Mouse (Mus musculus) embryonic facial prominence, embryonic 13.5 days (tissue): ENCODE data around the gene Ttn. TPM values are rescaled to one million over a fixed set of nuclear protein-coding genes. Genes with fewer than 3 reads are reported as not detected.

Source experiments
- ATAC-seq: fragments of 200-750 bp; cut with Nextera tagmentation; 2 replicates; pipeline ENCODE4 v1.8.0; 2017; ENCODE audit warnings: low read depth; ENCODE audit not compliant: insufficient number of reproducible peaks, insufficient read depth, low FRiP score, low TSS enrichment
- H3K27ac ChIP-seq: fragments of 300-500 bp; sonication (generic); 2 replicates; pipeline ENCODE4 v1.5.1; 2015; ENCODE audit warnings: moderate library complexity, mild to moderate bottlenecking, inconsistent platforms
- H3K27me3 ChIP-seq: fragments of 300-500 bp; sonication (generic); 2 replicates; pipeline ENCODE4 v1.6.1; 2015; ENCODE audit warnings: mild to moderate bottlenecking, inconsistent platforms
- H3K36me3 ChIP-seq: fragments of 300-500 bp; sonication (generic); 2 replicates; pipeline ENCODE4 v1.6.1; 2015; ENCODE audit warnings: mild to moderate bottlenecking, inconsistent platforms
- H3K4me1 ChIP-seq: fragments of 300-500 bp; sonication (generic); 2 replicates; pipeline ENCODE4 v1.6.1; 2015; ENCODE audit warnings: inconsistent platforms
- H3K4me2 ChIP-seq: fragments of 300-500 bp; sonication (generic); 2 replicates; pipeline ENCODE4 v1.6.1; 2015; ENCODE audit warnings: moderate library complexity, mild to moderate bottlenecking, inconsistent platforms
- H3K4me3 ChIP-seq: fragments of 300-500 bp; sonication (generic); 2 replicates; pipeline ENCODE4 v1.5.1; 2015; ENCODE audit warnings: mild to moderate bottlenecking, inconsistent platforms
- H3K9ac ChIP-seq: fragments of 300-500 bp; sonication (generic); 2 replicates; pipeline ENCODE4 v1.6.1; 2015; ENCODE audit warnings: mild to moderate bottlenecking, inconsistent platforms
- H3K9me3 ChIP-seq: fragments of 300-500 bp; sonication (generic); 2 replicates; pipeline ENCODE4 v1.6.1; 2016; ENCODE audit warnings: inconsistent platforms
- WGBS: fragments of 180-500 bp; shearing (Covaris S2); methylation state at CpG from one replicate; pipeline ENCODE4 v1.1.7; 2015; ENCODE audit warnings: mixed read lengths; 5-methylcytosine and 5-hydroxymethylcytosine counted together
- polyA plus RNA-seq: library from polyadenylated mRNA; unstranded; fragments of >200 nt; fragmentation: Nextera tagmentation; extraction: Ambion mirVana; gene quantifications from 2 replicates; pipeline ENCODE4 v1.2.1, GENCODE M21; 2015

The Ttn gene
- polyA plus RNA-seq, 1 experiment from 2014 or later = 14.6 TPM

DNA sequence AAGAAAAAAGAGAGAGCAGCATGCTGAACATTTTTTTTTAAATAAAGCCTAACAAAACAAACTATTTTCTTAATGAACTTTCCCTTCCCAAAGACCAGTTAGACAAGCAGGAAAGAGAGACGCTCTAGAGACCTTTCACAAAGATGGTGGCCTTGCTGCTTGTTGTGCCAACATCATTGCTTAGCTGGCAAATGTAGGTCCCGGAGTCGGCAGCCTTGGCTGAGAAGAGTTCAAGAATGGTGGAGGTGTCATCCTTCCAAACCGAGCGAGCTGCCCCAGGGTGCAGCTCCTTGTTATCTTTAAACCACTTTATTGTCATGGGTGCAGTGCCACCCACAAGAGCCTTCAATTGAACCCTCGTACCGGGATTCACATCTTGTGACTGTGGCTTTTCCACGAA is 85.4 kb downstream of the Ttn start:
- Histone ChIP-seq H3K4me2 (no peak overlapping the region), H3K27ac (no peak overlapping the region), H3K9me3 (no peaks in the 10 kb centered on the region), H3K9ac (no peak overlapping the region), H3K36me3 (no peaks in the 10 kb centered on the region), H3K4me3 (no peak overlapping the region), H3K4me1 (no peaks in the 10 kb centered on the region), H3K27me3 (no peaks in the 10 kb centered on the region)
- no peak for ATAC-seq
- 86% methylated on average over 8 of the region's 8 CpGs for WGBS

DNA sequence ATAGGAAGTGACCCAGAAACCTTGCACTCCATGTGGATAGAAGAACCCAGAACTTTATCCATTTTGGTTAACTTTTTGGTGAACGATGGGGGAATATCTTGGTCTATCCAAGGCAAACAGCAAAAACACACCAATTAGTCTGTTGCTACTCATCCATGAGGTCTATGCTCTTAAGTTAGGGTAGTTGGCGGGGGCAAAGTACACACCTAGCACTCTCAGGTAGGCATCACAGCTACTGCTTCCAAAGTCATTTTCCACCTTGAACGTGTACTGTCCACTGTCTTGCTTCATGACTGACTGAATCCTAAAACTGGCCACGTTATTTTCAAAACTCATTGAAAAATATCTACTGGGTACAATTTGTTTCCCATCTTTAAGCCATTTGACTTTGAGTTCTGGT is 87.0 kb downstream of the Ttn start:
- WGBS = 90% methylated on average over 4 of the region's 4 CpGs

GRCm38 (mm10) chr2:76888721-76889120 is 93.6 kb downstream of the Ttn start:
- ATAC-seq = no peak
- WGBS = 83% methylated on average over 7 of the region's 7 CpGs

More for the DNA sequence above, 87.0 kb downstream of the Ttn start:
- Histone ChIP-seq H3K36me3 (no peaks in the 10 kb centered on the region), H3K4me3 (no peak overlapping the region), H3K4me1 (no peaks in the 10 kb centered on the region), H3K9me3 (no peaks in the 10 kb centered on the region), H3K4me2 (no peak overlapping the region), H3K9ac (no peak overlapping the region), H3K27ac (no peak overlapping the region), H3K27me3 (no peaks in the 10 kb centered on the region)
- no peak for ATAC-seq

GRCm38 (mm10) chr2:76885855-76886254 is 96.5 kb downstream of the Ttn start:
- Histone ChIP-seq H3K4me2 (no peak overlapping the region), H3K27ac (no peak overlapping the region), H3K9ac (no peak overlapping the region), H3K4me3 (no peak overlapping the region), H3K36me3 (no peaks in the 10 kb centered on the region), H3K27me3 (no peaks in the 10 kb centered on the region), H3K9me3 (no peaks in the 10 kb centered on the region), H3K4me1 (no peaks in the 10 kb centered on the region)
- no peak for ATAC-seq
- WGBS = 77% methylated on average over 13 of the region's 13 CpGs

More at GRCm38 (mm10) chr2:76888721-76889120, 93.6 kb downstream of the Ttn start:
- no peaks in the 10 kb centered on the region for H3K4me1 ChIP-seq
- H3K27ac ChIP-seq = no peak overlapping the region
- no peaks in the 10 kb centered on the region for H3K36me3 ChIP-seq
- no peak overlapping the region for H3K4me2 ChIP-seq
- no peaks in the 10 kb centered on the region for H3K27me3 ChIP-seq
- H3K9ac ChIP-seq = no peak overlapping the region
- no peaks in the 10 kb centered on the region for H3K9me3 ChIP-seq
- H3K4me3 ChIP-seq = no peak overlapping the region

- peak; percentile 56; the same call in 1 of the 2 replicates for ATAC-seq
- Histone ChIP-seq H3K27me3 (no peaks in the 10 kb centered on the region), H3K36me3 (no peaks in the 10 kb centered on the region), H3K4me1 (no peaks in the 10 kb centered on the region), H3K4me3 (no peak overlapping the region), H3K4me2 (no peak overlapping the region), H3K9ac (no peak overlapping the region), H3K27ac (no peak overlapping the region), H3K9me3 (no peaks in the 10 kb centered on the region)
- 87% methylated on average over 12 of the region's 12 CpGs for WGBS
These were observed 100.9 kb downstream of the Ttn start for GRCm38 (mm10) chr2:76881406-76881805.

DNA sequence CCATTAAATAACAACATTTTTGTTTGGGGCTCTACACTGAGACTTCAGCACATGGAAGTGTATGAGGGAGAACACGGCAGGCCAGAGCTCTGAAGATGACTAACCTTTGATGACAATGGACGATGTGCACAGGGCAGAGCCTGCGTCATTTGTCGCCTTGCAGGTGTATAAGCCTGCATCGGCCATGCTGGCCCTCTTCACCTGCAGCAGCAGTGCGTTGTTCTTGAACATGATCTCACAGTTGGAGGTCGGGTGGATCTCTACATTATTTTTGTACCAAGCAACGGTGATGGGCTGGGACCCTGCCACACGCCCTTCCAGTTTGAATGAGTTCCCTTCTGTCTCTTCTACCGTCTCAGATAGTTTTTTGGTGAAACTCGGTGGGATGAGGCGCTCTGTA is 106.8 kb downstream of the Ttn start:
- no peaks in the 10 kb centered on the region for H3K4me1 ChIP-seq
- H3K36me3 ChIP-seq = no peaks in the 10 kb centered on the region
- no peak overlapping the region for H3K4me2 ChIP-seq
- no peak for ATAC-seq
- no peak overlapping the region for H3K4me3 ChIP-seq
- no peak overlapping the region for H3K9ac ChIP-seq
- no peaks in the 10 kb centered on the region for H3K27me3 ChIP-seq
- no peak overlapping the region for H3K27ac ChIP-seq
- no peaks in the 10 kb centered on the region for H3K9me3 ChIP-seq
- 92% methylated on average over 12 of the region's 12 CpGs for WGBS

GRCm38 (mm10) chr2:76866928-76867327 is 115.4 kb downstream of the Ttn start:
- WGBS = 22% methylated on average over 4 of the region's 4 CpGs
- no peak overlapping the region for H3K4me2 ChIP-seq
- H3K36me3 ChIP-seq = no peaks in the 10 kb centered on the region
- H3K4me3 ChIP-seq = no peak overlapping the region
- no peak overlapping the region for H3K9ac ChIP-seq
- no peaks in the 10 kb centered on the region for H3K9me3 ChIP-seq
- no peaks in the 10 kb centered on the region for H3K27me3 ChIP-seq
- ATAC-seq = no peak
- no peak overlapping the region for H3K27ac ChIP-seq
- no peaks in the 10 kb centered on the region for H3K4me1 ChIP-seq

GRCm38 (mm10) chr2:76865497-76865896 is 116.8 kb downstream of the Ttn start:
- Histone ChIP-seq H3K9ac (no peak overlapping the region), H3K27me3 (no peaks in the 10 kb centered on the region), H3K9me3 (no peaks in the 10 kb centered on the region), H3K27ac (no peak overlapping the region), H3K36me3 (no peaks in the 10 kb centered on the region), H3K4me2 (no peak overlapping the region), H3K4me1 (no peaks in the 10 kb centered on the region), H3K4me3 (no peak overlapping the region)
- 68% methylated on average over 2 of the region's 2 CpGs for WGBS
- ATAC-seq = no peak

DNA sequence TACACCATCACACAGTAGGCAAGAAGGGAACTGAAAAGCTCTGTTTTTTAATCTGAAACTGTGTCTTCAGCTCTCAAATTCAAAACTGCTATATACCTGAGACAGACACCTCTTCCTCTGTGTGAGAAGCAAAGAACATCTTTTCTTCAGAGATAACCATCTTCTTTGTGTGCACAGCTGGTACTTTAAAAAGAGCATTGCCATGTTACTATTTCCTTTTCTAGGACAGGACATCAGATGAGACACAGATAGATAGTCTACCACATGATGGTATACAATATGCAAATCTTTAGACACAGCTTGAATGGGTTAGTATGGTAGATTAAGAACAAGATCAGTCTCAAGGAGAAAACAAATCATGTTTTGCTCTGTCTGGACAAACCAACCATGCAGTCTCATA is 121.0 kb downstream of the Ttn start:
- Histone ChIP-seq H3K4me1 (no peaks in the 10 kb centered on the region), H3K36me3 (no peaks in the 10 kb centered on the region), H3K9me3 (no peaks in the 10 kb centered on the region), H3K27me3 (no peaks in the 10 kb centered on the region), H3K27ac (no peak overlapping the region), H3K4me3 (no peak overlapping the region), H3K9ac (no peak overlapping the region), H3K4me2 (no peak overlapping the region)
- no peak for ATAC-seq

- Histone ChIP-seq H3K4me1 (no peaks in the 10 kb centered on the region), H3K4me2 (no peak overlapping the region), H3K36me3 (no peaks in the 10 kb centered on the region), H3K9me3 (no peaks in the 10 kb centered on the region), H3K4me3 (no peak overlapping the region), H3K9ac (no peak overlapping the region), H3K27ac (no peak overlapping the region), H3K27me3 (no peaks in the 10 kb centered on the region)
- ATAC-seq = no peak
- WGBS = 93% methylated on average over 4 of the region's 4 CpGs
These were observed 132.3 kb downstream of the Ttn start for GRCm38 (mm10) chr2:76850066-76850465.

GRCm38 (mm10) chr2:76843162-76843561 is 139.2 kb downstream of the Ttn start:
- ATAC-seq = no peak
- no peaks in the 10 kb centered on the region for H3K9me3 ChIP-seq

GRCm38 (mm10) chr2:76820472-76820871 is 161.9 kb downstream of the Ttn start:
- no peak for ATAC-seq
- H3K9me3 ChIP-seq = no peaks in the 10 kb centered on the region
- no peaks in the 10 kb centered on the region for H3K4me1 ChIP-seq
- H3K4me3 ChIP-seq = no peak overlapping the region
- H3K27me3 ChIP-seq = no peaks in the 10 kb centered on the region
- no peak overlapping the region for H3K27ac ChIP-seq
- no peak overlapping the region for H3K9ac ChIP-seq
- H3K4me2 ChIP-seq = no peak overlapping the region
- H3K36me3 ChIP-seq = no peaks in the 10 kb centered on the region

More at GRCm38 (mm10) chr2:76843162-76843561, 139.2 kb downstream of the Ttn start:
- Histone ChIP-seq H3K27me3 (no peaks in the 10 kb centered on the region), H3K4me3 (no peak overlapping the region), H3K9ac (no peak overlapping the region), H3K4me1 (no peaks in the 10 kb centered on the region), H3K36me3 (no peaks in the 10 kb centered on the region), H3K4me2 (no peak overlapping the region), H3K27ac (no peak overlapping the region)
- 50% methylated on average over 1 of the region's 1 CpGs for WGBS

DNA sequence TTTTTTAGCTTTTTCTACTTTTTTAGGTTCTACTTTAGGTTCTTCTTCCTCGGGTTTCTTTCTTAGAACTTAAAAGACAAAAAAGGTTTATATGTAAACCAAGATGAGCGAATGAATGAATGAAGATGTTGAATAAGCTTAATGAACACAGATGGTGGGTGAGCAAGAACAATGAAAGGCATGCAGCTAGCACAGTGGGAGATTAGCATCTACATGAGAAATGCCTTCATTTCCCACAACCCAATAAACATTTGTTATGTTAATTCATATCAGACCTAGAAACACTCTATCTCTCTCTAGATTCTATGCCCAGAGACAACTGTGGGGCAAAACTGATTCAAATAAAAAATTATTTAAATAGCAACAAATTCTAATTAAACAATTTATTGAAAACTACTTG is 164.6 kb downstream of the Ttn start:
- Histone ChIP-seq H3K27me3 (no peaks in the 10 kb centered on the region), H3K9ac (no peak overlapping the region), H3K36me3 (no peaks in the 10 kb centered on the region), H3K4me1 (no peaks in the 10 kb centered on the region), H3K9me3 (no peaks in the 10 kb centered on the region), H3K4me3 (no peak overlapping the region), H3K4me2 (no peak overlapping the region), H3K27ac (no peak overlapping the region)
- 40% methylated on average over 2 of the region's 2 CpGs for WGBS
- no peak for ATAC-seq
